Mouse (Mus musculus): ENCODE data around the gene Zcchc8.
"Not testable (repeated sequence)": the region's sequence is repeated elsewhere in the genome, so short reads cannot be mapped to it uniquely, and the experiment has no call there.

DNA sequence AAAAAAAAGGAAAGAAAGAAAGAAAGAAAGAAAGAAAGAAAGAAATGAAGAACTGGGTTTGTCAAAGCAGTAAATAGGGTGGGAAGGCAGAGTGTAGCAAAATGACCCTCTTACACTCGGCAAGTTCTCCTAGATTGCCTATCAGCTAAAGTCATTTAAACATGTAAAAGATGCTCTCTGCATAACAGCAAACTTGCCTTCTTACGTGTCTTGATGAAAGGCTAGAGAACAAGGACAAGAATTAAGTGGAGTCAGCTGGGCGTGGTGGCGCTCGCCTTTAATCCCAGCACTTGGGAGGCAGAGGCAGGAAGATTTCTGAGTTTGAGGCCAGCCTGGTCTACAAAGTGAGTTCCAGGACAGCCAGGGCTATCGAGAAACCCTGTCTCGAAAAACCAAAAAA lies 2.9 kb upstream of the Zcchc8 start:
- not testable (repeated sequence) for TF ChIP-seq CTCF, POLR2A (IDR thresholded peaks at IDR 0.05; ENCODE audit: insufficient read depth, low read depth, low read length)
